Mouse (Mus musculus): Measurements from ENCODE around the gene Dbp. TPM values are rescaled to one million over a fixed set of nuclear protein-coding genes. Genes with fewer than 3 reads are reported as not detected.
A peak's percentile ranks its signal among the peaks of the same experiment; 100 is the strongest.
"Not testable (repeated sequence)": the region's sequence is repeated elsewhere in the genome, so short reads cannot be mapped to it uniquely, and the experiment has no call there.

Dbp gene
- 10 to 100 TPM; 22.7 to 29.8 TPM for total RNA-seq (2021)

- intact Hi-C loops (cut with DNase I), result no loop called here
- DNase-seq, result peak; percentile 100
Observed at GRCm38 (mm10) chr7:45704730-45705442, at the start of gene Dbp. Gene Dbp, plus strand, starts transcription at chr7:45705088.

DNA sequence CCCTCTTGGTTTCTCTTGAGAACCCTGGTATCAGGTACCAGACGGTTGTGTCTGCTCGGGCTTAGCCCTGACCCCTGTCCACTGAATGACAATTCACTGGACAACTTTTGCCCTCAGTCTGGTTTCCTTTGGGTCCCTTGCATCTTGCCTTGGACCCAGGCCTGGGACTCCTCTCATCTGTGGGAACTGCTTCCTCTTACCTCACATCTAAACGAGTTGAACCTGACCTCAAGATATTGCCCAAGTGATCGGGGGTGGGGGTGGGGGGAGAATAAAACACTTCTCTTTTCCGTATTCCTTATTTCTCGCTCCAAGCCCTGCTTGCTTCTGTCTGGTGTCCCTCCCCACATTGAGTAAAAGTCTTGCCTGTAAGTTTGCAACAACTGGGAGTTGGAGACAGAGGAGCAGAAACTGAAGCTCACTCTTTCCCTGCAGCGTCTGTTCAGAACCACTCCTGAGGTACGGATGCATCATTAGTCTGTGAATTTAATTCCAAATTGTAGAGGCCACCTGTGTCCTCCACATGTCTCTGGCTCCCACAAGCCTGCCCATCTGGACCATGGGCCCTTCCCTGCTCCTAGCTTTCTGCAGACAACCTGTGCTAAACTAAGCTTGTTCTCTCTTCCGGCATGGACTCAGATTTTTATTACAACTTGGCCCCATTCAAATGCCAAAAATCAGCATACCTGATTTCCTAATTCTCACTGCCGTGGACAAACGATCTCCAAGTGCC, 44.0 kb upstream of the Dbp start:
- intact Hi-C loops (cut with DNase I), result no loop called here

GRCm38 (mm10) chr7:45661702-45662101, 43.2 kb upstream of the Dbp start:
- DNase-seq; intact Hi-C loops (cut with DNase I): not testable (repeated sequence)

More for the DNA sequence above, 44.0 kb upstream of the Dbp start:
- no peak for DNase-seq

GRCm38 (mm10) chr7:45665303-45666138, 39.4 kb upstream of the Dbp start:
- intact Hi-C loops (cut with DNase I), result no loop called here
- no peak for DNase-seq

- intact Hi-C loops (cut with DNase I), result no loop called here
- DNase-seq, result no peak
Observed at GRCm38 (mm10) chr7:45666161-45666560, 38.7 kb upstream of the Dbp start, which contains the start of gene Fut2. Gene Fut2, minus strand, starts transcription at chr7:45666394.

DNA sequence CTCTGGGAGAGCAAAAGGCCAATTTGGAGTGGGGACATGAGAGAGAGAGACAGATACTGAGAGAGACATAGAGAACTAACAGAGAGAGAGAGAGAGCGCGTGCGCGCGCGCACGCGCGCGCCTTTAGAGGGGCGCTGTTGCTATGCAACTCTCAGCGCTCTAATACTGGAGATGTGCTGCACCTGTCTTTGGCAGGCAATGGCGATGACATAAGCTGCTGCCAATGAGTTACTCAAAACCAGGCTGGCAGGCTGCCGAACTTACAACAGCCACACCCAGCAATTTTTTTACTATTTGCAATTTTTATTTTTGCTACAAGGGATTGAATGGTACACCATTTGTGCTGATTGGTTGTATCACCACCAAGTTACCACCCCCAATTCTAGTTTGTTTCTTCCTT, 37.1 kb upstream of the Dbp start:
- DNase-seq, result no peak
- intact Hi-C loops (cut with DNase I), result no loop called here

DNA sequence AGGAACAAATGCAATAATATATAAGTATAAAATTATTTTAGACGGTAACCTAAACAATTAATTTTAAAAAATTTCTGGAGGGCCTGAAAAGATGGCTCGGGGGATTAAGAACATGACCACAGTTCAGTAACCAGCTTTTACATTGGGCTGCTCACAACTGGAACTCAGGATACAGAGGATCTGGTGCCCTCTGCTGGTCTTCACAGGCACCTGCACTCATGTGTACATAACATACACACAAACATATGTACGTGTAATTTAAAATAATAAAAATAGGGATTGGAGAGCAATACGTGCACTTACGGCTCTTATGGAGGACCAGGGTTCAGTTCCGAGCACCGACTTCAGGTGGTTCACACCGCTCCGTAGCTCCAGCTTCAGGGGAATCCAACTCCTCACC, 36.0 kb upstream of the Dbp start:
- DNase-seq, result no peak
- intact Hi-C loops (cut with DNase I), result no loop called here

- intact Hi-C loops (cut with DNase I), result no loop called here
- no peak for DNase-seq
Observed at GRCm38 (mm10) chr7:45677627-45678295, 27.1 kb upstream of the Dbp start.

GRCm38 (mm10) chr7:45678513-45678912, 26.4 kb upstream of the Dbp start:
- intact Hi-C loops (cut with DNase I), result no loop called here
- no peak for DNase-seq

DNA sequence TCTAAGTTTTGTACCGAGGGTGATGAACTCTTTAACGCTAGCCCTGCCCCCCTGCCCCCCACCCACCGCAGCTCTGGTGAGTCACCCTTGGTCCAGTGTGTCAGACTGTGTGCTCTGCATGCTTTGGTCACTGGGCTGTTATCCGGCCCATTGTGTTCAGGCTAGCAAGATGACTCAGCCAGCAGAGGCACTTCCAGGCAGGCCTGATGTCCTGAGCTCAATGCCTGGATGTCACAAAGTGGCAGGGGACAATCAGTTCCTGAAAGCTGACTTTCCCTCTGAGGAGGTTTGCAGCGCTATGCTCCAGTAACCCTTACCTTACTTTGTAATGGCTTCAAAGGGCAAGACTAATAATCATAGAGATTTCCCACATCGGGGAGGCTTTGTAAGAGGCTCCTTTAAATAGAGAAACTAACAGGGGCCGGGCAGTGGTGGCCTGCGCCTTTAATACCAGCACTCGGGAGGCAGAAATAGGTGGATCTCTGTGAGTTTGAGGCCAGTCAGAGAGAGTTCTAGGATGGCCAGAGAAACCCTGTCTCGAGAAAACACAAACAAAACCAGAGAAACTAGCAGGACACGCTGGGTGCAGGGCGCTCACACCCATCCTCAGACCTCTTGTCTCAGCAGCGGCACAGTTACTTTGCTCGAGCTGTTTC, 24.8 kb upstream of the Dbp start:
- intact Hi-C loops (cut with DNase I), result loop anchor here (2.0 kb wide), 1 partner anchor 51 kb away; no protein-coding TSS in a partner anchor
- peak; percentile 72 to 81 for DNase-seq

DNA sequence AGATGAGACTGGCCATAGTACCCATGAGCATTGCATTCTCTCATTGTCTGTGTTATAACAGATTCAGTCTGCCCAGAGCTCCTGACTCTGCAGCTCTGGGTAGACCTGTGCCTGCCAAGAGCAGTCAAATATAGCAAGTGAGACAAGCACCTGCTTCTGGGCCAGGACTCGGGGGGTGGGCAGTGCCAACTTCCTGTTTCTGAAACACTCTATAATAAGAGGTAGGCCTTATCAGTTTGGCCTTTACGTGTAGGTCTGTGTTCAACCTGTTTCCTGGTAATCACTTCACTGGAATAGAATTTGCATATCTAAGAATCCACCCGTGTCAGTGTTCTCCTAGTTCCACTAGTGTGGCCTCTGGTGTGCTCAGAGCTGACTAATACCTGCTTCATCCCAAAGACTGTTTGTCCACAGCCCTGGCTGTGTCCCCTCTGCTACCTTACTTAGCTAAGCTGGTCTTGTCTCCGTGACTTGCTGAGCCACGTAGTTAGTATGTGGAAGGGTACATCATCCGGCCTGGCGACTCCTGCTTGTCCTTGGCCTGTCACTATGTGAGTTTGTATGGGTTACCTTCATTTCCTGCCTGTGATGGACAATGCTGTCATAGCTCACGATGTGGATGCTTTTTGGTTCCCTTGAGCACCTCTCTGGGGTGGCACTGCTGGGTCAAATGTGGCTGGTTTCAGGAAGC, 23.7 kb upstream of the Dbp start:
- intact Hi-C loops (cut with DNase I), result loop anchor here (2.0 kb wide), 1 partner anchor 52 kb away; no protein-coding TSS in a partner anchor
- peak; percentile 80 to 86 for DNase-seq

DNA sequence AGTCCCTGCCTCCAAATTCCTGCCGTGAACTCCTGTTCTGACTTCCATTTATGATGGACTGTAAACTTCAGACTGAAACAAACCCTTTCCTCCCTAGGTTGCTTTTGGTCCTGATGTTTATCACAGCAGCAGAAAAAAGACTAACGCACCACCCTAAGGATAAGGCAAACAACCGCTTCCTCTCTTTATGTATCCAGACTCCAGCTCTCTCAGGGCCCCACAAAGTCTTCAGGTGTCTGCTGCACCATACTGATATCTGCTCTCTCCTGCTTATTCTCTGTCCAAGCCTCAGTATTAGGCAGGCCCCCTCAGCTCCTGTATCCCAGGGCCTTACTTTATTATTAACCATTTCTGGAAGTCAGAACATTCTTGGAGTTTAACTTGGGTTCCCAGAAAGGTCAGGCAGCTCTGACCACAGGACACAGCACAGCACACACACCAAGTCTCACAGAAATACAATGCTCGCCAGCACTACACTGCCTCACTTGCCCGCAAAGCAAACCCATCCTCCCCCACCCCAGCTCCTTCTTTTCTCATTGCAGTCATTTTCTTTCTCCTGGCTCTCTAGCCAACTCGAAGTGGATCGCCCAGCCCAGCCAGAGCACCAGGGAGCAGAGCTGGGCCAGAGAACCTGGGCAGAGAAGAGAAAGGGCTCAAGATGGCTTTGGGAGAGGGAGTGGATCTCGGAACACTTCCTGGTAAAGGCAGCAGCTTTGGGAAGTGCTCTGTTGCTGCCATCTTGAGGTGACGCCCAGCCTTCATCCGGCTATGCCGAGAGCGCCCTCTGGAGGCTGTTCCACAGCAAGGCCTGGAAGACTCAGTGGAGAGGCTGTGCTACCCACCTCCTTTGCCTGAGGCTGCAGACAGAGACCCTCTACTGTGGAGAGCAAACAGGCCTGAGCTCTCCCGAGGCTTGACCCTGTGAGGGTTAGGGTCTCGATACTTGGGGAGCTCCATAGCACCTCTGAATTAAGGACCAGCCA, 22.5 kb upstream of the Dbp start:
- intact Hi-C loops (cut with DNase I), result loop anchor here (1.0 to 2.0 kb wide), 2 partner anchors 42 to 89 kb away; no protein-coding TSS in a partner anchor

DNA sequence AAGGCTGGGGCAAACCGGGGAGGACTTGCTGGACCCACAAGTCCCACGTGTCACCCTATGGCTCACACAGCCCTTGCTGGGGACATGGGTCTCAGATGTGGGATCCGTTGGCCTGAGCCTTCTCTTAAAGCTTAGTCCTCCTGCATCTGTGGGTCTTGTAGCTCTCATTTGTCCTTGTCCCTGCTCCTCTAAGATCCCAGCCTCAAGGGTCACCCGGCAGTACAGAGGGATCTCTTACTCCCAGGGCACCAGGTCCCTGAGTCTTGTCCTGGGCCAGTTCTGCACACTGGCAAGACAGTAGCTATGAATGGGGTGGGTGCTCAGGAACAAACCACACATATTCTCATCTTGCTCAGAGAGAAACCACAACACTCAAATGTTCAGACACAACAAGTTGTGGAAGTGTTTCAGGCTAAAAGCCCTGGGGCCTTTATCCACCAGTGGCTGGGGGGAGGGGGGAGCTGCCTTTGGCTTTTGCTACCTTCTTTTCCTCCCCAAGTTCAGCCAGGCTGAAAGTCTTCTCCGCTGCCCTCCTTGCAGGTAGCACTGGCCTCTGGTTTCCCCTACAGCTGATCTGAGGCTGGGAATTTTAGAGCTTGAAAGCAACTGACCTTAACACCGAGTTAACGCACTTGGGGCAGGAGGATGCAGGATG, 21.4 kb upstream of the Dbp start, which contains the start of gene Ntn5:
Gene Ntn5, plus strand, starts transcription at position 627 of the 655 bp plus-strand sequence.
- DNase-seq, result no peak
- intact Hi-C loops (cut with DNase I), result loop anchor here (2.0 kb wide), 1 partner anchor 43 kb away; no protein-coding TSS in a partner anchor

More for the DNA sequence above, 22.5 kb upstream of the Dbp start:
- peak; percentile 91 to 95 for DNase-seq

DNA sequence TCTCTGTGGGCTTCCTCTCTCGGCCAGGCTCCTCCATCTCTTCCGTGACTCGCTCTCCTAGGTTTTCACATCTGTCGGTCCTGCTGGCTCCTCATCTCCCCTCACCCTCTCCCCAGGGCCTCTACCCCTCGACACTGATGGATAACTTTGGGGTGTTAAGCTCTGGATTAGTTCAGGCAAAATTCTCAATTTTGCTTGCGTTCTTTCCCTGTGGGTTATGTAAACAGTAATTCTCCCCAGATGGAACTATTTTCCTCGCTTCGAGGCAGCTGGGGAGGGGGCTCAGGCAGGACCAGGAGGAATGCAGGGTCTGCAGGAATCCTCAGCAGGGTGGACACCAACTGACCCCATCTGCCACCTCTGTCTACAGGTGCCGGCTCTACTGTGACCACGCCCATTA, 19.1 kb upstream of the Dbp start:
- no peak for DNase-seq
- intact Hi-C loops (cut with DNase I), result no loop called here

- no peak for DNase-seq
- intact Hi-C loops (cut with DNase I), result no loop called here
Observed at GRCm38 (mm10) chr7:45686841-45687240, 18.0 kb upstream of the Dbp start.

DNA sequence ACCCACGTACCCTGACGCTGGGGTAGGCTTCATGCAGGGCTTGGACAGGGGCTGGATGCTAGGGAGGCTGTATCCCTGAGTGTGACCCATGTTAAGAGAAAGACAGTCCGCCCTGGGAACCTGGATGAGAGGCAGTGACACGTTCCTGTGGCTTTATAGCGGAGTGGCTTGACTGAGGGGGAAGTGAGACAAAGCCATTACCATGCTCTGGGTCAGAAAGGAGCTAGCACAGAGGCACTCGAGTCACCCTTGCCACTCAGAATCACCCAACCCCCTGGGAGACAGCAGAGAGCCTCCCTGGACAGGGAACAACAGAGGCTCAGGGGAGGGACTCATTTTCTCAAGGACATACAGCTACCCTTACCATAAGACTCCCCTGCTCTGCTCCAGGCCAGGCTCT, 15.8 kb upstream of the Dbp start:
- intact Hi-C loops (cut with DNase I), result no loop called here
- DNase-seq, result no peak

- intact Hi-C loops (cut with DNase I), result no loop called here
- DNase-seq, result no peak
Observed at GRCm38 (mm10) chr7:45689800-45690199, 15.1 kb upstream of the Dbp start.

Data from heart, postnatal 10 days (tissue).